Mouse (Mus musculus) naive thymus-derived CD4-positive, alpha-beta T cell, adult 5 months (primary cell): Measurements from ENCODE around the gene Tbx3. TPM values are rescaled to one million over a fixed set of nuclear protein-coding genes. Genes with fewer than 3 reads are reported as not detected.

ENCODE experiments used
- polyA plus RNA-seq: library from polyadenylated mRNA; unstranded; fragments of 100-300 nt; shearing (Covaris generic); gene quantifications from one replicate; pipeline ENCODE4 v1.2.1, GENCODE M21; 2017

Gene Tbx3
- not detected for polyA plus RNA-seq

GRCm38 (mm10) chr5:119670566-119671108 lies at the start of gene Tbx3:
Gene Tbx3 (plus strand): TSS chr5:119670669.

Other genes with a start within 250 kb of the Tbx3 start
- not detected for gene Tbx5, start 162.0 kb downstream of the Tbx3 start, polyA plus RNA-seq